Mouse (Mus musculus) cerebellum, adult 2 months (tissue): ENCODE measurements around the gene Bcas1.

ENCODE experiments used
- CTCF ChIP-seq: fragments of 200-500 bp; IDR thresholded peaks from 2 replicates; pipeline ENCODE4 v1.5.1; 2011; ENCODE audit warnings: low read depth, mild to moderate bottlenecking, control low read depth, low read length, moderate library complexity, borderline replicate concordance; ENCODE audit not compliant: insufficient read depth
- POLR2A ChIP-seq: fragments of 200-500 bp; IDR thresholded peaks from 2 replicates; pipeline ENCODE4 v1.6.1; 2011; ENCODE audit warnings: low read length, control low read depth, borderline replicate concordance; ENCODE audit not compliant: insufficient read depth

DNA sequence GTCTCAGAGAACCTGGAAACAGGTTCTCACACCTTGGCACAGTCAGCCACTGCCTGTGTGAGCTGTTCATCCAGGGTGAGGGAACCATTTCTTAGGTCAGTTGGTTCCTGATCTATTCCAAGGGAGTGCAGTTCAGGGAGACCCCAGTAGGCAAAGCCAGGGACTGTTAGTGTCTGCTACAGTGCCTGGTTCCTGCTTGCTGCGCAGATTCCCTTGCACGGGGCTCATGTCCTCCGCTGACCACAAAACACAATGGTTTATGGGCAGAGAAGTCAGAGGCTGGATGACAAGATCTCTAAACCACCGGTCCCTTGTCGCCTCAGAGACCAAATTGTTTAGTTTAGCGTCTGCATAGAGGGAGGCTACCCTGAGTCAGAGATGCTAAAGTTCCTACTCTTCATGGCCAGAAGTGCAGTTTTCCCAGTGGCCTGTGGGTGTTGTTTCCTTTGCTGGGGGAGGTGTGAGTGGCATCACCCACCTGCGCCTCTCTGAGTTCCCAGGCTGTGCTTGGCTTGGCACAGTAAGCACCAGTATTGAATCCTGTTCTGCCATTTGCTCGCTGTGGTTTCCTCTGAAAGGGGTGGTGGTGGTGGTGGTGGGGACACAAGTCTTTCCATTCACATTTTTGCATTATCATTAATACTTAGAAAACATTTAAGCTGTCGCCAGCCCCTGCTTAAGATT is 120.9 kb downstream of the Bcas1 start:
- no peak for TF ChIP-seq CTCF
- TF ChIP-seq POLR2A = no peak
